Mouse (Mus musculus) naive thymus-derived CD4-positive, alpha-beta T cell, adult 2 months (primary cell): ENCODE results near the gene Baiap2.

Experiments
- DNase-seq: peaks from one replicate; pipeline ENCODE4 v3.0.0-alpha.2; 2011; ENCODE audit warnings: low read depth

Baiap2 gene

GRCm38 (mm10) chr11:119947897-119948296 lies 5.3 kb downstream of the Baiap2 start:
- DNase-seq = no peak

GRCm38 (mm10) chr11:119948305-119948704 lies 5.7 kb downstream of the Baiap2 start:
- no peak for DNase-seq

- no peak for DNase-seq
Observed at GRCm38 (mm10) chr11:119948803-119949202, 6.2 kb downstream of the Baiap2 start.

DNA sequence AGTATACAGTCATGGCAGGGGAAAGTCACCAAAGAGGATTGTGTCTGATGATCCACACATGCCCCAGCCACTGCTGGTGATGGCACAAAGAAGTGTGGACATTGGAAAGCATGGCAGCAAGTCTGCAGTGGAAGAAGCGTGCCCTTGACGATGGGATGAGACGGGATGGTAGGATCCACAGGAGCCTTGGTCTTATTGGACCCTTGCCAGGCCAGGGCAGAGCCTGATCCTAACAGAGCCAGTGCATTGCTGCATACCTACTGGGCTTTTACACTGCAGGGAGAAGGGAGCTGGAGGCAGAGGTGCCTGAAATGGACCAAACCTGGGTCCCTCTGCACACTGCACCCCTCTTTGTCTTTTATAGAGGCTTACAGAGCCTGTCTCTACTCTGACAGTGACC lies 8.0 kb downstream of the Baiap2 start:
- DNase-seq = no peak

DNA sequence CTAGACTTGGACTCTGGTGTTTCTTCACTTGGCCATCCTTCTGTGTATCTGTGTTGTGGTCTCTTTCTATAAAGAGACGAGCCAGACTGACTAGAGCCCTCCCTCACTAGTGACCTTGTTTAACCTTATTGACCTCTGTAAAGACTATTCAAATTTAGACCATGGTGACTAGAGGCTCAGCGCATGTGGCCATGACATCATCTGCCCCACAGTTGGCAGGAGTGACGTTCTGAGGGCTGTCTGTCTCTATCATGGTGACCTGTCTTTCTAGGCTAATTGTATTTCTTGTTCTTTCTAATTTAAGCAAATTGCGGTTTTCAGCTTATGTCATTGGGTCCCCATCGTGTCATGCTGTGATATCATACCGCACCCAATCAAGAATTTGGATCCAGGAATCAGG lies 8.8 kb downstream of the Baiap2 start:
- DNase-seq = no peak

- no peak for DNase-seq
Observed at GRCm38 (mm10) chr11:119952429-119953224, 10.1 kb downstream of the Baiap2 start.

GRCm38 (mm10) chr11:119954233-119954632 lies 11.7 kb downstream of the Baiap2 start:
- no peak for DNase-seq

DNA sequence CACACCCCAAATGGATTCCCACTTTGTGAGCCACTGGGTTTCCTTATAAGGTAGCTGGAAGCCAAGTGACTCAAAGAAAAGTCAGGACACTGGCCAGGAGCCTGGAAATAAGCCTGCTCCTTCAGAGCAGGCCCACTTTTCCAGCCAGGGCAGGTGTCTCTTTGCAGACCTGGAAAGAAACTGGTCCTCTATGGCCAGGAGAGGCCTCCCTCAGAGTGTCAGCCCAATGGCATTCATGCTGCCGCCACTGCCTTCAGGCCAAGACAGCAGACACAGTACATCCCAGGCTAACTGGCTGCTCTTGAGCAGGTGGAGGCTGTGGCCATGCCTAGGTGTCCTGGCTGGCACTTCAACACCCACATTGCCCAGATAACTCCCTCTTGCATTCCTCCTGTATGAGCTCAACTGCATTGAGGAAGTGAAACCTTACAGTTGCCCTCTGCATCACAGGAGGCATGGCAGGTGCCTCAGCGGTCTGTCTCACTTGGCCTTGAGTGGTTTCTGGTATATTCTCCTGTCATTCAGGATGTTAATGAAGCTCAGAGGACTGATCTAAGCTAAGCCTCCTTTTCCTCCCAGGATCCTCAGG lies 12.3 kb downstream of the Baiap2 start:
- no peak for DNase-seq

DNA sequence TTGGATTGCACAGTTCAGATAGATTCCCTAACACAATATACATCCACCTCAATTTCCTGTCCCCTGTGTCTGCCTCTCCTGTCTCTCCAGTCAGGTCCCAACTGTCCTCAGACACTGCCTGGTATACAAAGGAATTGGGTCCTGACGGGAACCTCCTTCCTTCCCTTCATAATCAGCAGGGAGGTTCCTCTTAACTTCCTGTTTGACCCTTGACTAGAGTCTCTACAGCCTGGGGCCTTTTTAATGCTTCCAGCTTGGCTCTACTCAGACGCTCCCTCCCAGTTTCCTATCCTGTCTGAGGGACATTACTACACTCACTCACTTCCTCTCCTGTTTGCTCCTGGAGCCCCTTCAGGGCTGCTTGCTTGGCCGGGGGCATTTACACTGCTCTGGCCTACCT lies 12.9 kb downstream of the Baiap2 start:
- no peak for DNase-seq

DNA sequence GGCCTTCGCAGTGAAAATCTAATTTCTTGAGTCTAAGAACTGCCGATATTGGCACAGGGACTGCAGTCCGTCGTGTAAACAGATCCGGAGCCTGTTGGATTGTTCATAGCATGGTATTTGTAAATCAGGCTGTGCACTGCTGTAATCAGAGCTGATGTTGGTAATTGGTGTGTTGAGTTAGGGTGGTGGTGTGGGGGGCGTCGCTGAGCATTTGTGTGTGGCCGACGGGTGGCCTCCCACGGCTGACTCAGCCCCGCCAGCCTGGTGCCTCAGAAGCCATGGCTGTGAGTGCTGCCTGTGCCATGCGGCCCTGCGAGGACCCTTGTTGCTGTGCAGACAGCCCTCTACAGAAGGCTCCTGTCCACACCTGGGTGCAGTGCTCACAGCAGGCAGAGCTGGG lies 14.0 kb downstream of the Baiap2 start:
- DNase-seq = no peak

DNA sequence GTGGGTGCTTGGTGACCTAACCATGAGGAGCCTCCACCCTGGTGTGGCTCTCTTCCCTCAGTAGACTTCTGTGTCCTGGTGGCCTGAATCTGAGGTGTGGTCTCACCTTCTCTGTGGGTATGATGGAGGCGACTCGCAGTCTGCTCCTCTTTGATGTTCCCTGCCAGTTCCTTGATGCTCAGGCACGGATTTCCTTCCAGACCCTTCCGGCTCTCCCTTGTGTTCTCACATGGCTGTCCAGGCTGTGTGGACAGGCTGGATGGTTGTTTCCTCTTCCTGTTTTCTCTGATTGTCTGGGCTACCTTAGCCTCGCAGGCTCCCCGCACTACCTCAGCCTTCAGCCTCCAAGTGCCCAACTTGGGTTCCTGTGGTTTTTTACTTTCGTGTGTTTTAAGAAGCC lies 16.3 kb downstream of the Baiap2 start:
- no peak for DNase-seq

DNA sequence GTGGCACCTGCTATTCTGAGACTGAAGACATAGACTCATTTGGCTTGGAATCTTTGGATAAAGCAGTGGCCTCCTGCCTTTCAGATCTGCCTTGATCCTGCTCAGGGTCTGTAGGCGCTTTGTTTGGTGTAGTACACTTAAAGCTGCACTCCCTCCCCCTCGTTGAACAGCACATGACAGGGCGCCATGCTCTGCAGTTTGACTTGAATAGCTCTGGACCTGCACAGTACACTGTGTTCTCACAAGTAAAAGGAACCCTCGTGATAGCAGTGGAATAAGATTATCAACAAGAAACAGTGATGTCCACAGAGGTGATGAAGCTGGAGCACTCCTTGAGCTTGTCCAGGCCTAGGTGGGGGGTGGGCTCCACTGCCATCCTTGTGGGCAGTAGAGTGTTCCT lies 17.2 kb downstream of the Baiap2 start:
- no peak for DNase-seq

DNA sequence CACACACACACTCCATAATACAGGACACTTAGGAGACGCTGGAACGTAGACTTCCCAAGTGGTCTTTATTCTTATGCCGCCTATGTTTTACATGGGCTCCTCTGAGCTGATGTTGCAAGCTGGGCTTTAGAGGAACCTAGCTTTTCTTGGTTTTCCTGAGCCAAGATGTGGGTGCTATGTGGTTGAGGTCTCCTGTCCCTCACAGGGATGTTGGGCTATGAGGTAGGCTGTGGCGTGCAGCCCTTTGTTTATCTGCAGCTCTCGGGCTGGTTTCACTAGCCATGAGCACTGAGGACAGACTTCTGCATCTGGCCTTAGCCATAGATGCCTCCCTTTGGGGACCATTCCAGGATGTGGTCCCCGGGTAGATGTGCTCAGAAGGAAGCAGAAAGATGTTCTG lies 18.1 kb downstream of the Baiap2 start:
- no peak for DNase-seq

DNA sequence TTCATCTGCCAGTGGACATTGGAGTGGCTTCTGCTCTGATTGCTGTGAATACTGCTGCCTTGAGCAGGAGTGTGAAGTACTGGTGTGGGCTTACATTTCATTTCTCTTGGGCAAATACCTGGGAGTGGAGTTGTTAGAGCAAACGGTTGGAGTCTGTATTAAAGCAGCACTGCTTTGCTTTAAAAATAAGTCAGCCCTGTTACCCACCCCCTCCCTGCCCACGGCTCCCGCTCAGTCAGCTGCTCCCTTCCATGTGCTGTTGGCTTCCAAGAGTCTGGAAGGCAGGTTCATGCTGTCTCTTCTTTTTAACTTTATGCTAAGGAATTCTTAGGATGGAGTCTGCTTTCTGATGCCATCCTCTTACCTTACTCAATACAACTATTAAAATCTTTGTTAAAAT lies 18.9 kb downstream of the Baiap2 start:
- no peak for DNase-seq

DNA sequence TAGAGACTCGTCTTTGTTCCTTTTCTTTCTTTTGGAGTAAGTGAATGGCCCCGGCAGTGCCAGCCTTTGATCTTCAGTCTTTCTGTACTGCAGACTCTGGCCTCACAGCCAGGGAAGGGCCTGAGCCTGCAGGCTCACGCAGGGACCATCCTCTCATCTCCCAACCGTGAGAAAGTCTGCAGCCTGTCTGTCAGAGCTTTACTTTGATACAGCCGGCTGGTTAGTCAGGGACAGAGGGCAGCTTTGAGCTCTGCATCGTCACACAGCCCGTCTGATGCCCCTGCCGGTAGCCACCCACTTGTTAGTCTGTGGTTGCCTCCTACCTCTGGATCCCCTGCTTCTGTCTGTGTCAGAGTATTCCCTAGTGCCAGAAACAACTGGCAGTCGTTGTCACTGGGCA lies 22.5 kb downstream of the Baiap2 start:
- DNase-seq = no peak

DNA sequence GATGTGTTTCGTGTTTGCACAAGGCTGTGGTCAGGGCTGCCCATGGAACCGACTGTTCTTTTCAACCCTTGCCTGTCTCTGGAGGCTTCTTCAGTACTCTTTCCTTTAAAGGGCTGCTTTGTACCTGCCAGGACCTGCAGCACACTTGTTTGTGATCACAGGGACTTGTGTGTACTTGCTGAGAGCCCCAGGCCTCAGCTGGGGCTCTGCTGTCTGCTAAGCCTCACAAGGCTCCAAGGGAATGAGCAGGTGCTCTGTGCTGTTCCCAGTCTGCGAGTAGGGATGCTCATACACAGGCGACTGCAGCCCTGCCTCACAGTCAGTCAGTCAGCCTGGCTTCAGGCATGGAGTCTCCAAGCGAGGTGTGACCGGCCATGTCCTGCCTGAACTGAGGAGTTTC lies 23.7 kb downstream of the Baiap2 start:
- no peak for DNase-seq

- no peak for DNase-seq
Observed at GRCm38 (mm10) chr11:119967401-119967800, 24.8 kb downstream of the Baiap2 start.

GRCm38 (mm10) chr11:119967892-119968291 lies 25.3 kb downstream of the Baiap2 start:
- no peak for DNase-seq

- DNase-seq = no peak
Observed at GRCm38 (mm10) chr11:119970021-119970851, 27.7 kb downstream of the Baiap2 start.

GRCm38 (mm10) chr11:119973789-119974188 lies 31.2 kb downstream of the Baiap2 start:
- DNase-seq = no peak

- no peak for DNase-seq
Observed at GRCm38 (mm10) chr11:119975739-119976501, 33.4 kb downstream of the Baiap2 start.

- DNase-seq = no peak
Observed at GRCm38 (mm10) chr11:119978701-119979100, 36.1 kb downstream of the Baiap2 start.
